Mouse (Mus musculus): Measurements from ENCODE around the gene Ssbp2. TPM values are rescaled to one million over a fixed set of nuclear protein-coding genes. Genes with fewer than 3 reads are reported as not detected.

The Ssbp2 gene
- polyA plus RNA-seq, 1 experiment from 2014 or later: 198 TPM

DNA sequence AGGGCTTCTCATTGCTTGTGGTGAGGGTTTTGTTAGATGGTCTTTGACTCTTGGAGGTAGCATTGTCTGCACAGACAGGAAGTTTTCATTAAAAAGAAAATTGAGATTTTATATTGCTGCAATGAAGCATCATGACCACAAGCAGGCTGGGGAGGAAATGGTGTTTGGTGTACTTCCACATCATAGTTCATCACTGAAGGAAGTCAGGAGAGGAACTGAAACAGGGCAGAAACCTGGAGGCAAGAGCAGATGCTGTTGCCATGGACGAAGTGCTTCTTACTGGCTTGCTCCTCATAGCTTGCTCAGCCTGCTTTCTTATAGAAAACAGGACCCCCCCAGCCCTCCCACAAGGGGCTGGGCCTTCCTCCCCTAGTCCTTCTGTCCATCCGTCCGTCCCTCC, 139.5 kb downstream of the Ssbp2 start:
- Histone ChIP-seq H3K4me3 (ENCODE audit: low read depth, low read length) (no peak overlapping the region), H3K9me3 (replicated peaks; ENCODE audit: control insufficient read depth, low read length) (no peaks in the 10 kb centered on the region), H3K4me2 (ENCODE audit: low read depth, low read length) (no peak overlapping the region), H3K4me1 (ENCODE audit: control insufficient read depth, insufficient read depth, low read length) (no peaks in the 10 kb centered on the region), H3K27ac (replicated peaks; ENCODE audit: low read depth, low read length) (no peak overlapping the region), H3K36me3 (replicated peaks; ENCODE audit: control insufficient read depth, insufficient read depth, low read depth, low read length) (no peaks in the 10 kb centered on the region), H3K9ac (replicated peaks; ENCODE audit: low read length) (no peak overlapping the region), H3K27me3 (ENCODE audit: control insufficient read depth, insufficient read depth, low read length) (no peaks in the 10 kb centered on the region)
- DNase-seq (ENCODE audit: low spot score) (no peak), ATAC-seq (replicated peaks; ENCODE audit: insufficient number of reproducible peaks, low FRiP score, low TSS enrichment, low read depth) (no peak)
- 90% methylated on average over 3 of the region's 3 CpGs for WGBS

DNA sequence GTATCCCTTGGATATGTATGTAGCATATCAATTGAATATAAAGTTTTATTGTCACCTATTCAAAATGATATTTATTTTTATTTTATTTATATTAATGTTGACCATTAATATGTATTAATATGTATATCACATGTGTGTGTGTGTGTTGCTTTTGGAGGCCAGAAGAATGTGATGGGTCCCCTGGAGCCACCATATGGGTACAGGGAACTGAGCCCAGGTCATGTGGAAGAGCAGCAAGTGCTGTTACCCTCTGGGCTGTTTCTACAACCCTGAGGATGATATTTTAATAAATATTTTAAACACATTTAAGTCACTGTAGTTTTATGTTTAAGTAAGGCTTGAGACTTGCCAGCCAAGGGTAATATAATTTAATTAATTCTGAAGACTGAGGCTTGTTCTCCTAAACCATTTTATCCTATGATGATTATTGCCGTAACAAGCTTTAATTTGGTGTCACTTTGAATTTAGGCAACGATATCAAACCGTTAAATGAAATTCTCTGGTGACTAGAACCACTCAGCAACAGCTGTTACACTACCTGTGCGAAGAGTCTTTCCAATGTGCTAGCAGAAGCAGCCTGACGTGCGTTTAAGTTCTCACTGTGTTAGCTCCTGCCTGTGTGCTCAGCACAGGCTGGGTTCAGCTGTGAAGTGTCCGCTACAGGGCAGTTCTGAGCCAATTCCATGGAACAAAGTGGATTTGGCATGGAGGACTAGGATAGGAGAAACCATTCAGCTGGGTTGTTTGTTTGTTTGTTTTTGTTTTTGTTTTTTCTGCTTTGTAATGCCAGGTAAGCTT, 145.2 kb downstream of the Ssbp2 start:
- no peaks in the 10 kb centered on the region for H3K36me3 ChIP-seq (replicated peaks; ENCODE audit: control insufficient read depth, insufficient read depth, low read depth, low read length)
- H3K4me3 ChIP-seq (ENCODE audit: low read depth, low read length): no peak overlapping the region
- H3K27me3 ChIP-seq (ENCODE audit: control insufficient read depth, insufficient read depth, low read length): no peaks in the 10 kb centered on the region
- no peak for DNase-seq (ENCODE audit: low spot score)
- H3K9me3 ChIP-seq (replicated peaks; ENCODE audit: control insufficient read depth, low read length): no peaks in the 10 kb centered on the region
- no peak for ATAC-seq (replicated peaks; ENCODE audit: insufficient number of reproducible peaks, low FRiP score, low TSS enrichment, low read depth)
- no peak overlapping the region for H3K4me2 ChIP-seq (ENCODE audit: low read depth, low read length)
- H3K4me1 ChIP-seq (ENCODE audit: control insufficient read depth, insufficient read depth, low read length): no peaks in the 10 kb centered on the region
- H3K9ac ChIP-seq (replicated peaks; ENCODE audit: low read length): no peak overlapping the region
- 87% methylated on average over 7 of the region's 7 CpGs for WGBS
- no peak overlapping the region for H3K27ac ChIP-seq (replicated peaks; ENCODE audit: low read depth, low read length)

DNA sequence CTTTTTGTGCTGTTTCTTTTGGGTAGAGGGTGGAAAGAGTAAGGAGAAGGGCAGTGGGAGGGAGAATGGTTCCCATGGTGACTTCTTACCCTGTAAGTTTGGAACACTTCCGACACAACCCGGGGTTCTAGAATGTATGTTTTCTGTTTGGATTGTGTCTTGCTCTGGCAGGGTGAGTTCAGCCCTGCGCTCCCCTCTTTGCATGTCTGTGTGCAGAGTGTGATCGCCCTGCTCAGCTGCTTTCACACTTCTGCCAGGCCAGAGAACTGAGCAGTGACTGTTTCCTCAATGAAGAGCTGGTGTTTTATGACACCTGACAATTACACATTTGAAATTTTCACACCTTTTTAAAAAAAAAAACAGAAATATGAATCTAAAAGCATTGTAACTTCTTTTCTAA, 150.5 kb downstream of the Ssbp2 start:
- WGBS: 77% methylated on average over 4 of the region's 4 CpGs
- no peak overlapping the region for H3K4me3 ChIP-seq (ENCODE audit: low read depth, low read length)

DNA sequence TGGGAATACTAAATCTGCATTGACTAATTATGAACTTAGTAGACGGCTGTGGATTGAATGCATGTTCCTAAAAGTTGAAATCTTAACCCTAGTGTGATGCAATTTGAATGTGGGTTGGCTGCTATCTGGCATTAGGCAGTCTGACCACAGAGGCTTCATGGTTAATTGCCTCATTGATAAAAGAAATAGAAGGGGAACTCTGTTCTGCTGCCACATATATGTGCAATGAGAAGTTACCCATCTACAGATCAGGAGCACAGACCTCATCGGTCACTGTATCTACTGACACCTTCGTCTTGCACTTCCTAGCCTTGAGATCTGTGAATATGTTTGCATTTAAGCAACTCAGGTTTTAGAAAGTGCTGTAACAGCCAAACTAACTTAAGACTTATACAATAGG, 151.8 kb downstream of the Ssbp2 start:
- no peak for ATAC-seq (replicated peaks; ENCODE audit: insufficient number of reproducible peaks, low FRiP score, low TSS enrichment, low read depth)
- WGBS: 93% methylated on average over 3 of the region's 3 CpGs
- H3K4me2 ChIP-seq (ENCODE audit: low read depth, low read length): no peak overlapping the region

More for the DNA sequence above, 150.5 kb downstream of the Ssbp2 start:
- no peaks in the 10 kb centered on the region for H3K27me3 ChIP-seq (ENCODE audit: control insufficient read depth, insufficient read depth, low read length)
- H3K4me1 ChIP-seq (ENCODE audit: control insufficient read depth, insufficient read depth, low read length): no peaks in the 10 kb centered on the region
- DNase-seq (ENCODE audit: low spot score) (no peak), ATAC-seq (replicated peaks; ENCODE audit: insufficient number of reproducible peaks, low FRiP score, low TSS enrichment, low read depth) (no peak)
- H3K36me3 ChIP-seq (replicated peaks; ENCODE audit: control insufficient read depth, insufficient read depth, low read depth, low read length): no peaks in the 10 kb centered on the region
- no peak overlapping the region for H3K27ac ChIP-seq (replicated peaks; ENCODE audit: low read depth, low read length)
- H3K9me3 ChIP-seq (replicated peaks; ENCODE audit: control insufficient read depth, low read length): no peaks in the 10 kb centered on the region
- H3K9ac ChIP-seq (replicated peaks; ENCODE audit: low read length): no peak overlapping the region
- no peak overlapping the region for H3K4me2 ChIP-seq (ENCODE audit: low read depth, low read length)

DNA sequence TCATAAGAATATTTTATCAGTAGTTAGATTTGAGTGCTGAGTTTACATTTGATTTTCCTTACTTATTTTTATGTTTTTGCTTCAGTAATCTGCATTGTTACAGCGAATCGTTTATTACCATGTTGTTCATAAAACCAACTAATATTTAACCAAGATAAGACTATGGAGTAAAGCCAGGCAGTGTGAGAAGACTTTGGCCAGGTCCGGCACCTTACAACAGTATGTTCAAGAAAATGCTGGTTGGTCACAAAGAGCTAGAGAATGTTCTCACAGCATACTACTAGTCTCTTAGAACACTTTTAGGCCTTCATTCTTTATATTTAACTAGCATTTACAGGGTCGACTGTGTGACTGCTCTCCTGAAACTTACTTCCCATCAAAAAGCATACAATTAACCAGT, 152.5 kb downstream of the Ssbp2 start:
- Histone ChIP-seq H3K36me3 (replicated peaks; ENCODE audit: control insufficient read depth, insufficient read depth, low read depth, low read length) (no peaks in the 10 kb centered on the region), H3K4me3 (ENCODE audit: low read depth, low read length) (no peak overlapping the region), H3K9me3 (replicated peaks; ENCODE audit: control insufficient read depth, low read length) (no peaks in the 10 kb centered on the region), H3K27ac (replicated peaks; ENCODE audit: low read depth, low read length) (no peak overlapping the region), H3K4me1 (ENCODE audit: control insufficient read depth, insufficient read depth, low read length) (no peaks in the 10 kb centered on the region), H3K9ac (replicated peaks; ENCODE audit: low read length) (no peak overlapping the region), H3K27me3 (ENCODE audit: control insufficient read depth, insufficient read depth, low read length) (no peaks in the 10 kb centered on the region), H3K4me2 (ENCODE audit: low read depth, low read length) (no peak overlapping the region)
- 92% methylated on average over 4 of the region's 4 CpGs for WGBS
- DNase-seq (ENCODE audit: low spot score) (no peak), ATAC-seq (replicated peaks; ENCODE audit: insufficient number of reproducible peaks, low FRiP score, low TSS enrichment, low read depth) (no peak)

More for the DNA sequence above, 151.8 kb downstream of the Ssbp2 start:
- no peak overlapping the region for H3K27ac ChIP-seq (replicated peaks; ENCODE audit: low read depth, low read length)
- no peak for DNase-seq (ENCODE audit: low spot score)
- H3K27me3 ChIP-seq (ENCODE audit: control insufficient read depth, insufficient read depth, low read length): no peaks in the 10 kb centered on the region
- H3K4me1 ChIP-seq (ENCODE audit: control insufficient read depth, insufficient read depth, low read length): no peaks in the 10 kb centered on the region
- H3K9me3 ChIP-seq (replicated peaks; ENCODE audit: control insufficient read depth, low read length): no peaks in the 10 kb centered on the region
- no peaks in the 10 kb centered on the region for H3K36me3 ChIP-seq (replicated peaks; ENCODE audit: control insufficient read depth, insufficient read depth, low read depth, low read length)
- H3K9ac ChIP-seq (replicated peaks; ENCODE audit: low read length): no peak overlapping the region
- H3K4me3 ChIP-seq (ENCODE audit: low read depth, low read length): no peak overlapping the region

DNA sequence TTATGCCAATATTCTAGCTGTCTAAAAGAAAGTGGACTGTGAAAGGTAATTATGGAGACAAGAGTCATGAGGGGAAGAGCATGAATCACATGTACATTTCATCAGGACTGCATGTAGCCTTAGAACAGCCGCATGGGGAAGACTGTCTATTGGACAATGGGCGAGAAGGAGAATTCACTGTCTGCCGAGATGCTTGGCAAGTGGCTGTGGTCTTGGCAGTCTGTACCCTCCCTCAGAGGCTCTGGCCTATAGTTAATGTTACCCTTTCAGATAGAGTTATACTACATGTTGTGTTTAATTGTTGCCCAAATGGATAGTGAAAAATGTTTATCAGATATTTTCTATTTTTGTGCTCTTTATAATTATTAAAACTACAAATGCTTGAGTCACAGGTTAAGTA, 156.0 kb downstream of the Ssbp2 start:
- Histone ChIP-seq H3K36me3 (replicated peaks; ENCODE audit: control insufficient read depth, insufficient read depth, low read depth, low read length) (no peaks in the 10 kb centered on the region), H3K27me3 (ENCODE audit: control insufficient read depth, insufficient read depth, low read length) (no peaks in the 10 kb centered on the region), H3K9ac (replicated peaks; ENCODE audit: low read length) (no peak overlapping the region), H3K9me3 (replicated peaks; ENCODE audit: control insufficient read depth, low read length) (no peaks in the 10 kb centered on the region), H3K4me1 (ENCODE audit: control insufficient read depth, insufficient read depth, low read length) (no peaks in the 10 kb centered on the region), H3K4me2 (ENCODE audit: low read depth, low read length) (no peak overlapping the region), H3K27ac (replicated peaks; ENCODE audit: low read depth, low read length) (no peak overlapping the region), H3K4me3 (ENCODE audit: low read depth, low read length) (no peak overlapping the region)
- ATAC-seq (replicated peaks; ENCODE audit: insufficient number of reproducible peaks, low FRiP score, low TSS enrichment, low read depth) (no peak), DNase-seq (ENCODE audit: low spot score) (no peak)
- WGBS: 93% methylated on average over 3 of the region's 3 CpGs

DNA sequence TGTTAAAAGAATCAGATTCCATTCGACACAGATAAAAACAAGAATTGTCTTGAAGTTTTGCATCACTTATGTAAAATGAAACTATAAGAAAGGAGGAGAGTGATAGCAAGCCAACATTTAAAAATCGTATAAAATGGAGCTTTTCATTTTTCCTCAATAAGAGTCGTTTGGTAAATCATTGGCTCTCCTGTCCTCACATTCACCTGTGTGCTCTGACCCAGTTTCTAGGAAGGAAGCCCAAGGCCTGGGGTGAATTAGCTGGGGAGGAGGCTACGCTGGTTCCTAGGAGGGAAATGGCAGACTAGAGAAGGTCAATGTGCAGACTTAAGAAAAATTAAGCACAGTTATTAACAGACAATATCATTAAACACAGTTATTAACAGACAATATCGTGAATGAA, 156.8 kb downstream of the Ssbp2 start:
- no peaks in the 10 kb centered on the region for H3K36me3 ChIP-seq (replicated peaks; ENCODE audit: control insufficient read depth, insufficient read depth, low read depth, low read length)
- WGBS: 87% methylated on average over 5 of the region's 5 CpGs
- no peak overlapping the region for H3K4me2 ChIP-seq (ENCODE audit: low read depth, low read length)
- H3K4me1 ChIP-seq (ENCODE audit: control insufficient read depth, insufficient read depth, low read length): no peaks in the 10 kb centered on the region
- no peak for ATAC-seq (replicated peaks; ENCODE audit: insufficient number of reproducible peaks, low FRiP score, low TSS enrichment, low read depth)
- H3K9ac ChIP-seq (replicated peaks; ENCODE audit: low read length): no peak overlapping the region
- no peaks in the 10 kb centered on the region for H3K27me3 ChIP-seq (ENCODE audit: control insufficient read depth, insufficient read depth, low read length)
- no peaks in the 10 kb centered on the region for H3K9me3 ChIP-seq (replicated peaks; ENCODE audit: control insufficient read depth, low read length)
- no peak overlapping the region for H3K27ac ChIP-seq (replicated peaks; ENCODE audit: low read depth, low read length)
- DNase-seq (ENCODE audit: low spot score): no peak
- H3K4me3 ChIP-seq (ENCODE audit: low read depth, low read length): no peak overlapping the region

DNA sequence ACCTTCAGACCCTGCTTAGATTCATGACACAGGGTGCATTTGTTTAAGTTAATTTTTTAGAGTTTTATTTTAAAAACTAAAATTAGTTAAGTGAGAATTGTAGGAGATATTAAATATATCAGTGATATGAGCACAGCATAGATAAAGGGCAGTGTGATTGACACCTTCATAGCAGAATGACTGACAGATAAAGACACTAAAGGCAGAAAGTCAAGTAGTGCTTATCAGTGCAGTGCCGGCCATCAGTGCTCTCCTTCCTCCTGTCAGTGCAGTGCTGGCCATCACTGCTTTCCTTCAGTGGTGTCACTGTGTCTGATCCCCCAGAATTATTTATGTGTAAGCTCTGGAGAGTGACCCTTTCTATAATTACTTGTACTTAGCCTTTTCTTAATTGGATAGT, 159.3 kb downstream of the Ssbp2 start:
- 72% methylated on average over 1 of the region's 1 CpGs for WGBS
- no peak for DNase-seq (ENCODE audit: low spot score)
- Histone ChIP-seq H3K9me3 (replicated peaks; ENCODE audit: control insufficient read depth, low read length) (no peaks in the 10 kb centered on the region), H3K27me3 (ENCODE audit: control insufficient read depth, insufficient read depth, low read length) (no peaks in the 10 kb centered on the region), H3K4me1 (ENCODE audit: control insufficient read depth, insufficient read depth, low read length) (no peaks in the 10 kb centered on the region), H3K27ac (replicated peaks; ENCODE audit: low read depth, low read length) (no peak overlapping the region), H3K9ac (replicated peaks; ENCODE audit: low read length) (no peak overlapping the region), H3K4me2 (ENCODE audit: low read depth, low read length) (no peak overlapping the region), H3K36me3 (replicated peaks; ENCODE audit: control insufficient read depth, insufficient read depth, low read depth, low read length) (no peaks in the 10 kb centered on the region), H3K4me3 (ENCODE audit: low read depth, low read length) (no peak overlapping the region)
- no peak for ATAC-seq (replicated peaks; ENCODE audit: insufficient number of reproducible peaks, low FRiP score, low TSS enrichment, low read depth)
